Mouse (Mus musculus) forebrain, embryonic 10.5 days (tissue): ENCODE measurements around the gene Aldh1b1. TPM values are rescaled to one million over a fixed set of nuclear protein-coding genes. Genes with fewer than 3 reads are reported as not detected.

Source experiments
- DNase-seq: peaks from one replicate; pipeline ENCODE4 v3.0.0-alpha.2; 2017; ENCODE audit warnings: low spot score; ENCODE audit errors: extremely low spot score
- H3K27ac ChIP-seq: fragments of 300-500 bp; sonication (generic); 2 replicates; pipeline ENCODE4 v1.5.1; 2016; ENCODE audit warnings: mild to moderate bottlenecking
- H3K27me3 ChIP-seq: fragments of 300-500 bp; sonication (generic); 2 replicates; pipeline ENCODE4 v1.6.1; 2016; ENCODE audit warnings: mild to moderate bottlenecking; ENCODE audit not compliant: poor library complexity, severe bottlenecking
- H3K36me3 ChIP-seq: fragments of 300-500 bp; sonication (generic); replicated peaks from 2 replicates; pipeline ENCODE4 v1.6.1; 2016; ENCODE audit warnings: mild to moderate bottlenecking, moderate library complexity
- H3K4me1 ChIP-seq: fragments of 300-500 bp; sonication (generic); 2 replicates; pipeline ENCODE4 v1.6.1; 2016
- H3K4me3 ChIP-seq: fragments of 300-500 bp; sonication (generic); 2 replicates; pipeline ENCODE4 v1.5.1; 2016; ENCODE audit warnings: mild to moderate bottlenecking, moderate library complexity
- H3K9me3 ChIP-seq: fragments of 300-500 bp; sonication (generic); 2 replicates; pipeline ENCODE4 v1.6.1; 2016; ENCODE audit warnings: mild to moderate bottlenecking, moderate library complexity
- WGBS: fragments of 180-500 bp; shearing (Covaris S2); methylation state at CpG from one replicate; pipeline ENCODE4 v1.1.7; 2016; 5-methylcytosine and 5-hydroxymethylcytosine counted together
- polyA plus RNA-seq: library from polyadenylated mRNA; unstranded; fragments of >200 nt; fragmentation: Nextera tagmentation; extraction: Ambion mirVana; gene quantifications from 2 replicates; pipeline ENCODE4 v1.2.1, GENCODE M21; 2016

Aldh1b1 gene
- polyA plus RNA-seq, 1 experiment from 2014 or later = 4.3 TPM

- H3K27ac ChIP-seq = peak overlapping the region; percentile 36; the same call in 1 of the 2 replicates
- H3K4me3 ChIP-seq = no peak overlapping the region
- peaks cover 16% of the 10 kb centered on the region; the same call in 1 of the 2 replicates for H3K27me3 ChIP-seq
- 77% methylated on average over 13 of the region's 13 CpGs for WGBS
- no peaks in the 10 kb centered on the region for H3K9me3 ChIP-seq
- H3K4me1 ChIP-seq = peaks cover 32% of the 10 kb centered on the region
- no peaks in the 10 kb centered on the region for H3K36me3 ChIP-seq
- DNase-seq = no peak
Observed at GRCm38 (mm10) chr4:45789263-45789958, 9.4 kb upstream of the Aldh1b1 start.

GRCm38 (mm10) chr4:45790018-45790417, 8.8 kb upstream of the Aldh1b1 start:
- H3K4me1 ChIP-seq = peaks cover 32% of the 10 kb centered on the region
- peaks cover 16% of the 10 kb centered on the region; the same call in 1 of the 2 replicates for H3K27me3 ChIP-seq
- H3K4me3 ChIP-seq = no peak overlapping the region
- H3K36me3 ChIP-seq = no peaks in the 10 kb centered on the region
- no peaks in the 10 kb centered on the region for H3K9me3 ChIP-seq
- 86% methylated on average over 2 of the region's 2 CpGs for WGBS
- no peak for DNase-seq
- 0 out of 2 replicates have a peak overlapping the region, but pooled peaks have one; percentile 36 for H3K27ac ChIP-seq

- DNase-seq = peak; percentile 55
- peak overlapping the region; percentile 87 for H3K27ac ChIP-seq
- whole genome bisulfite sequencing = 3% methylated on average over 12 of the region's 12 CpGs
- H3K27me3 ChIP-seq = peaks cover 27% of the 10 kb centered on the region
- no peaks in the 10 kb centered on the region for H3K36me3 ChIP-seq
- peak overlapping the region; percentile 47 for H3K4me3 ChIP-seq
- H3K4me1 ChIP-seq = peaks cover 32% of the 10 kb centered on the region
- H3K9me3 ChIP-seq = no peaks in the 10 kb centered on the region
Observed at GRCm38 (mm10) chr4:45795191-45795811, 3.5 kb upstream of the Aldh1b1 start.

- H3K4me3 ChIP-seq = no peak overlapping the region
- peaks cover 27% of the 10 kb centered on the region for H3K27me3 ChIP-seq
- H3K27ac ChIP-seq = no peak overlapping the region
- no peak for DNase-seq
- 77% methylated on average over 5 of the region's 5 CpGs for WGBS
- H3K4me1 ChIP-seq = peaks cover 32% of the 10 kb centered on the region
- no peaks in the 10 kb centered on the region for H3K9me3 ChIP-seq
- no peaks in the 10 kb centered on the region for H3K36me3 ChIP-seq
Observed at GRCm38 (mm10) chr4:45796760-45797159, 2.1 kb upstream of the Aldh1b1 start.

GRCm38 (mm10) chr4:45799956-45800537, 1.2 kb downstream of the Aldh1b1 start:
- Histone ChIP-seq H3K4me3 (no peak overlapping the region), H3K27me3 (peaks cover 23% of the 10 kb centered on the region), H3K36me3 (peaks cover 18% of the 10 kb centered on the region), H3K27ac (no peak overlapping the region), H3K9me3 (no peaks in the 10 kb centered on the region; the same call in 1 of the 2 replicates), H3K4me1 (peaks cover 27% of the 10 kb centered on the region)
- DNase-seq = no peak
- 47% methylated on average over 3 of the region's 3 CpGs for WGBS

- Histone ChIP-seq H3K4me1 (peaks cover 22% of the 10 kb centered on the region), H3K4me3 (no peak overlapping the region), H3K27me3 (peaks cover 9% of the 10 kb centered on the region), H3K9me3 (no peaks in the 10 kb centered on the region; the same call in 1 of the 2 replicates), H3K36me3 (peaks cover 25% of the 10 kb centered on the region), H3K27ac (no peak overlapping the region)
- 93% methylated on average over 14 of the region's 14 CpGs for WGBS
- no peak for DNase-seq
Observed at GRCm38 (mm10) chr4:45802900-45803299, 4.1 kb downstream of the Aldh1b1 start.

- Histone ChIP-seq H3K9me3 (no peaks in the 10 kb centered on the region; the same call in 1 of the 2 replicates), H3K27me3 (peaks cover 4% of the 10 kb centered on the region; the same call in 1 of the 2 replicates), H3K4me1 (peaks cover 19% of the 10 kb centered on the region), H3K36me3 (peaks cover 63% of the 10 kb centered on the region), H3K4me3 (no peak overlapping the region), H3K27ac (no peak overlapping the region)
- DNase-seq = no peak
- WGBS = 35% methylated on average over 7 of the region's 7 CpGs
Observed at GRCm38 (mm10) chr4:45808034-45808433, 9.2 kb downstream of the Aldh1b1 start.

GRCm38 (mm10) chr4:45811250-45811649, 12.4 kb downstream of the Aldh1b1 start:
- Histone ChIP-seq H3K4me1 (peaks cover 31% of the 10 kb centered on the region), H3K27ac (no peak overlapping the region), H3K27me3 (peaks cover 4% of the 10 kb centered on the region; the same call in 1 of the 2 replicates), H3K4me3 (no peak overlapping the region), H3K9me3 (no peaks in the 10 kb centered on the region), H3K36me3 (peaks cover 81% of the 10 kb centered on the region)
- DNase-seq = no peak
- 18% methylated on average over 8 of the region's 8 CpGs for WGBS

- H3K4me3 ChIP-seq = no peak overlapping the region
- WGBS = 24% methylated on average over 7 of the region's 7 CpGs
- H3K27me3 ChIP-seq = peaks cover 13% of the 10 kb centered on the region
- peaks cover 51% of the 10 kb centered on the region for H3K36me3 ChIP-seq
- peak; percentile 68 for DNase-seq
- no peaks in the 10 kb centered on the region for H3K9me3 ChIP-seq
- peaks cover 59% of the 10 kb centered on the region for H3K4me1 ChIP-seq
- peak overlapping the region; percentile 64; the same call in 1 of the 2 replicates for H3K27ac ChIP-seq
Observed at GRCm38 (mm10) chr4:45815542-45815941, 16.7 kb downstream of the Aldh1b1 start.

GRCm38 (mm10) chr4:45818814-45819207, 20.0 kb downstream of the Aldh1b1 start:
- H3K9me3 ChIP-seq = no peaks in the 10 kb centered on the region
- peak overlapping the region; percentile 90 for H3K27ac ChIP-seq
- peaks cover 86% of the 10 kb centered on the region for H3K4me1 ChIP-seq
- peaks cover 29% of the 10 kb centered on the region for H3K27me3 ChIP-seq
- 15% methylated on average over 4 of the region's 4 CpGs for WGBS
- H3K4me3 ChIP-seq = peak overlapping the region; percentile 38
- DNase-seq = no peak
- peaks cover 38% of the 10 kb centered on the region for H3K36me3 ChIP-seq

- no peaks in the 10 kb centered on the region for H3K9me3 ChIP-seq
- WGBS = 2% methylated on average over 17 of the region's 17 CpGs
- H3K4me1 ChIP-seq = peaks cover 91% of the 10 kb centered on the region
- peak overlapping the region; percentile 90 for H3K27ac ChIP-seq
- peaks cover 33% of the 10 kb centered on the region for H3K36me3 ChIP-seq
- peaks cover 34% of the 10 kb centered on the region for H3K27me3 ChIP-seq
- peak; percentile 75 for DNase-seq
- H3K4me3 ChIP-seq = peak overlapping the region; percentile 38
Observed at GRCm38 (mm10) chr4:45819208-45819931, 20.5 kb downstream of the Aldh1b1 start.

- DNase-seq = peak; percentile 80
- H3K9me3 ChIP-seq = no peaks in the 10 kb centered on the region
- peaks cover 24% of the 10 kb centered on the region for H3K36me3 ChIP-seq
- peaks cover 98% of the 10 kb centered on the region for H3K4me1 ChIP-seq
- WGBS = 41% methylated on average over 8 of the region's 8 CpGs
- peak overlapping the region; percentile 38; the same call in 1 of the 2 replicates for H3K4me3 ChIP-seq
- peak overlapping the region; percentile 90 for H3K27ac ChIP-seq
- peaks cover 43% of the 10 kb centered on the region for H3K27me3 ChIP-seq
Observed at GRCm38 (mm10) chr4:45820074-45820830, 21.4 kb downstream of the Aldh1b1 start.
